Mouse (Mus musculus) neural tube, embryonic 12.5 days (tissue): ENCODE data around the gene Smim10l2a. TPM values are rescaled to one million over a fixed set of nuclear protein-coding genes. Genes with fewer than 3 reads are reported as not detected.
A peak's percentile ranks its signal among the peaks of the same experiment; 100 is the strongest.
"Not testable (repeated sequence)": the region's sequence is repeated elsewhere in the genome, so short reads cannot be mapped to it uniquely, and the experiment has no call there.

Experiments
- ATAC-seq: fragments of 200-750 bp; cut with Nextera tagmentation; 2 replicates; pipeline ENCODE4 v1.8.0; 2017; ENCODE audit warnings: low read depth, mild to moderate bottlenecking, moderate TSS enrichment, moderate library complexity; ENCODE audit not compliant: low FRiP score
- H3K27ac ChIP-seq: fragments of 300-500 bp; sonication (generic); 2 replicates; pipeline ENCODE4 v1.5.1; 2016
- H3K27me3 ChIP-seq: fragments of 300-500 bp; sonication (generic); replicated peaks from 2 replicates; pipeline ENCODE4 v1.6.1; 2016; ENCODE audit warnings: mild to moderate bottlenecking
- H3K36me3 ChIP-seq: fragments of 300-500 bp; sonication (generic); 2 replicates; pipeline ENCODE4 v1.6.1; 2016; ENCODE audit warnings: mild to moderate bottlenecking
- H3K4me1 ChIP-seq: fragments of 300-500 bp; sonication (generic); 2 replicates; pipeline ENCODE4 v1.6.1; 2016
- H3K4me2 ChIP-seq: fragments of 300-500 bp; sonication (generic); replicated peaks from 2 replicates; pipeline ENCODE4 v1.6.1; 2016; ENCODE audit warnings: mild to moderate bottlenecking
- H3K4me3 ChIP-seq: fragments of 300-500 bp; sonication (generic); 2 replicates; pipeline ENCODE4 v1.5.1; 2016
- H3K9ac ChIP-seq: fragments of 300-500 bp; sonication (generic); 2 replicates; pipeline ENCODE4 v1.6.1; 2016; ENCODE audit warnings: mild to moderate bottlenecking
- H3K9me3 ChIP-seq: fragments of 300-500 bp; sonication (generic); 2 replicates; pipeline ENCODE4 v1.6.1; 2016; ENCODE audit warnings: mild to moderate bottlenecking
- WGBS: fragments of 180-500 bp; shearing (Covaris S2); methylation state at CpG from one replicate; pipeline ENCODE4 v1.1.7; 2016; 5-methylcytosine and 5-hydroxymethylcytosine counted together
- polyA plus RNA-seq: library from polyadenylated mRNA; unstranded; fragments of >200 nt; fragmentation: Nextera tagmentation; extraction: Ambion mirVana; gene quantifications from 2 replicates; pipeline ENCODE4 v1.2.1, GENCODE M21; 2016

Gene Smim10l2a
- polyA plus RNA-seq, result 8.4 and 9.5 TPM in 2 replicates

DNA sequence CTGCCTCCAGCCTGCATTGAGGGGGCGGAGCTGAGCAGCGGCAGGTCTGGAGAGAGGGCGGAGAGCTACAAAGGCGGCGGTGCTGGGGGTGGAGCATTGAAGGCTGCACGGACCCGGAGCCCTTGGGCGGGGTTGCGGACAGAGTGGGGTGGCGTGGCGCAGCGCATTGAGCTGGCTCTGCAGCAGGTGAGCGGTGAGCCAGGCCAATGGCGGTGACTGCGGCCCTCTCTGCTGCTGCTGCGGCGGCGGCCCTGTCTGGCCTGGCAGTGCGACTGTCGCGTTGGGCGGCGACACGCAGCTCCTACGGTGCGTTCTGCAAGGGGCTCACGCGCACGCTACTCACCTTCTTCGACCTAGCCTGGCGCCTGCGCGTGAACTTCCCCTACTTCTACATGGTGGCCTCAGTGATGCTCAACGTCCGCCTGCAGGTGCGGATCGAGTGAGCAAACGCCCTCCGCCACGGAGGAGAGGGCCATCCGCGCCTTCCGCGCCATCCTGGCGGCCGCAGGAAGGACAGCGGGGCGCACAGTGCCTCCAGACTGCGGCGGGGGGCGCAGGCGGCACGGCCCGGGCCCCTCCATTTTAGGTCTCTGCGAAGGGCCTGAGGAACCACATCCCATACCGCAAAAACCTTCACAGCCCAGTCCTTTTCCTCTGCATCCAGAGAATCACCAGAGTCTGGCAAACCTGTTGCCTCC is at the start of gene Smim10l2a:
Gene Smim10l2a, plus strand, starts transcription at position 156 of the 698 bp plus-strand sequence.
- not testable (repeated sequence) for H3K4me1 ChIP-seq, H3K27ac ChIP-seq, H3K27me3 ChIP-seq, H3K36me3 ChIP-seq, H3K9me3 ChIP-seq
- WGBS, result 14% methylated on average over 51 of the region's 56 CpGs
- ATAC-seq, result peak; percentile 91
- Histone ChIP-seq H3K4me2 (peak within 1 kb of the TSS; percentile 64), H3K4me3 (peak within 1 kb of the TSS; percentile 46), H3K9ac (peak within 1 kb of the TSS; percentile 49)

DNA sequence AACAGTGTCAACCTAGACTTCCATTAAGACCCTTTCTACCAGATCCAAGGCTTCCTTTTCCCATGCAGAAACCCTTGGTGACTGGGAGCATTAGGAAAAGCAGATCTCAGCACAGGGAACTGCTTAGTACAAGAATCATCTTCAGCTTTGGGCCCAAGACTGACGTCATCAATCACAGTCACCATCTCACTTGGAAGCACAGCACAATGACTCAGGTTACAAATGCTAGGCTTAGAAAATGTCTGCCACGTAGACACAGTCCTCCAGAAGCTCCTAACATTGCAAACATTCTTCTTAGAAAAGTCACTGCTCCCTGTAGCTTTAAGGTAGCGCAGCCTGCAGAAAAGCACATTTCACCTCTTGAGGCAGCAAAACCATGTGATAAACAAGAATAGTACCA is 42.3 kb upstream of the Smim10l2a start:
- H3K4me1 ChIP-seq, result no peaks in the 10 kb centered on the region
- no peaks in the 10 kb centered on the region for H3K27me3 ChIP-seq
- no peak overlapping the region for H3K4me3 ChIP-seq
- no peaks in the 10 kb centered on the region for H3K9me3 ChIP-seq
- no peak overlapping the region for H3K27ac ChIP-seq
- no peaks in the 10 kb centered on the region for H3K36me3 ChIP-seq
- WGBS, result 65% methylated on average over 3 of the region's 3 CpGs
- no peak overlapping the region for H3K9ac ChIP-seq
- no peak overlapping the region for H3K4me2 ChIP-seq
- ATAC-seq, result no peak

DNA sequence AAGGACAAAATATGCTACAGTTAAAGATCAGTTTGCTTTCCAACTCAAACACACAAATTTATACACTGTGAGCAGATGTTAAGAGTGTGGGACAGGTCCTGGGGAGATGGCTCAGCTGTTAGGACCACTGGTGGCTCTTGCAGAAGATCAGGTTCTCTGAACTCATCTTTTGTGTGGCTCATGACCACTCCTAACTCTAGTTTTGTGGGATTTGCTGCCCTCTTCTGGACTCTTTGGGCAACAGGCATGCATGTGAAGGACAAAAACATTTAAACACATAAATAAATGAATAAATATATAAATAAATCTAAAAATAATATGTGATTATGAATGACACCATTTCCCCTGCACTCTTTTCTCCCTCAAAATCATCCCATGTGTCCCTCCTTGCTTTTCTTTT is 34.1 kb upstream of the Smim10l2a start:
- Histone ChIP-seq H3K36me3 (no peaks in the 10 kb centered on the region), H3K27me3 (no peaks in the 10 kb centered on the region), H3K4me3 (no peak overlapping the region), H3K27ac (no peak overlapping the region), H3K9ac (no peak overlapping the region), H3K9me3 (no peaks in the 10 kb centered on the region), H3K4me2 (no peak overlapping the region), H3K4me1 (no peaks in the 10 kb centered on the region)
- no peak for ATAC-seq

GRCm38 (mm10) chrX:56342921-56343320 is 31.5 kb upstream of the Smim10l2a start:
- no peak overlapping the region for H3K27ac ChIP-seq
- H3K27me3 ChIP-seq, result no peaks in the 10 kb centered on the region
- no peak overlapping the region for H3K4me3 ChIP-seq
- no peaks in the 10 kb centered on the region for H3K36me3 ChIP-seq
- 86% methylated on average over 3 of the region's 3 CpGs for WGBS
- no peak overlapping the region for H3K9ac ChIP-seq
- H3K4me2 ChIP-seq, result no peak overlapping the region
- H3K4me1 ChIP-seq, result no peaks in the 10 kb centered on the region
- no peaks in the 10 kb centered on the region for H3K9me3 ChIP-seq
- ATAC-seq, result no peak

GRCm38 (mm10) chrX:56346176-56346931 is 28.0 kb upstream of the Smim10l2a start, which contains the start of gene Zfp449:
TSS of gene Zfp449 (plus strand) at chrX:56346400.
- peak within 1 kb of the TSS; percentile 57 for H3K4me2 ChIP-seq
- 15% methylated on average over 29 of the region's 39 CpGs for WGBS
- H3K36me3 ChIP-seq, result no peaks in the 10 kb centered on the region
- peak within 1 kb of the TSS; percentile 51 for H3K4me3 ChIP-seq
- peak within 1 kb of the TSS; percentile 56 for H3K9ac ChIP-seq
- no peaks in the 10 kb centered on the region for H3K4me1 ChIP-seq
- no peaks in the 10 kb centered on the region for H3K9me3 ChIP-seq
- peak; percentile 95 for ATAC-seq
- no peaks in the 10 kb centered on the region for H3K27me3 ChIP-seq
- no peak within 1 kb of the TSS for H3K27ac ChIP-seq

- no peak overlapping the region for H3K27ac ChIP-seq
- ATAC-seq, result peak; percentile 49
- 44% methylated on average over 8 of the region's 8 CpGs for WGBS
Observed at GRCm38 (mm10) chrX:56346932-56347253, 27.5 kb upstream of the Smim10l2a start.

GRCm38 (mm10) chrX:56380852-56381251 is 6.5 kb downstream of the Smim10l2a start:
- ATAC-seq, result no peak
- no peak overlapping the region for H3K27ac ChIP-seq

More at GRCm38 (mm10) chrX:56346932-56347253, 27.5 kb upstream of the Smim10l2a start:
- peak overlapping the region; percentile 57 for H3K4me2 ChIP-seq
- H3K27me3 ChIP-seq, result no peaks in the 10 kb centered on the region
- H3K36me3 ChIP-seq, result no peaks in the 10 kb centered on the region
- H3K9ac ChIP-seq, result peak overlapping the region; percentile 56
- H3K4me3 ChIP-seq, result peak overlapping the region; percentile 51
- H3K9me3 ChIP-seq, result no peaks in the 10 kb centered on the region
- no peaks in the 10 kb centered on the region for H3K4me1 ChIP-seq

DNA sequence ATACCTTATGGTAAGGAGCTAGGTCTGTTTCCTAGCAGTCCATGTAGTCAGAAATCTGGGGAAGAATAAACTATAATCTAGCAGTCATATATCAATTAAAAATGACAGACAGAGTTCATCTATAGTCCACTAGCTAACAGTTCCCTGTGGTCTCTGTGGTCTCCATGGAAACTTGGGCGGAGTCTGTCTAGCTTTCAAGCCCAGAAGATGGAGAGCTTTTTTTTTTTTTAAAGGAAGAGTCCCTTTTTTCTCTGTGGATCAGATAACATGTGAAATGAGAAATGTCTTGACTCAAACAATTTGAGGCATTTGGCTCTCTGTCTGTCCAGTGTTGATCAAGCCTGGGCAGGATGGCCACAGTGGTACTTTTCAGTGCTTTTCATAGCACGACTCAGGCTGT is 9.8 kb downstream of the Smim10l2a start:
- Histone ChIP-seq H3K4me2 (no peak overlapping the region), H3K27me3 (no peaks in the 10 kb centered on the region), H3K36me3 (no peaks in the 10 kb centered on the region), H3K4me1 (no peaks in the 10 kb centered on the region), H3K9ac (no peak overlapping the region), H3K27ac (no peak overlapping the region), H3K4me3 (no peak overlapping the region), H3K9me3 (0 out of 2 replicates have a peak, but pooled peaks cover 3% of the 10 kb centered on the region)
- WGBS, result 79% methylated on average over 2 of the region's 2 CpGs
- ATAC-seq, result no peak

More at GRCm38 (mm10) chrX:56380852-56381251, 6.5 kb downstream of the Smim10l2a start:
- Histone ChIP-seq H3K4me2 (no peak overlapping the region), H3K9me3 (0 out of 2 replicates have a peak, but pooled peaks cover 3% of the 10 kb centered on the region), H3K36me3 (no peaks in the 10 kb centered on the region), H3K9ac (no peak overlapping the region), H3K27me3 (no peaks in the 10 kb centered on the region), H3K4me3 (no peak overlapping the region), H3K4me1 (no peaks in the 10 kb centered on the region)
- 68% methylated on average over 2 of the region's 2 CpGs for WGBS

- Histone ChIP-seq H3K9ac (no peak overlapping the region), H3K4me3 (no peak overlapping the region), H3K9me3 (no peaks in the 10 kb centered on the region), H3K4me2 (no peak overlapping the region), H3K4me1 (no peaks in the 10 kb centered on the region), H3K36me3 (no peaks in the 10 kb centered on the region), H3K27ac (no peak overlapping the region), H3K27me3 (no peaks in the 10 kb centered on the region)
- WGBS, result 34% methylated on average over 2 of the region's 2 CpGs
- ATAC-seq, result no peak
Observed at GRCm38 (mm10) chrX:56404646-56405045, 30.3 kb downstream of the Smim10l2a start.

GRCm38 (mm10) chrX:56405482-56405881 is 31.1 kb downstream of the Smim10l2a start:
- Histone ChIP-seq H3K27ac (no peak overlapping the region), H3K4me1 (no peaks in the 10 kb centered on the region), H3K27me3 (no peaks in the 10 kb centered on the region), H3K9me3 (no peaks in the 10 kb centered on the region), H3K4me2 (no peak overlapping the region), H3K36me3 (no peaks in the 10 kb centered on the region), H3K4me3 (no peak overlapping the region), H3K9ac (no peak overlapping the region)
- WGBS, result 78% methylated on average over 1 of the region's 1 CpGs
- no peak for ATAC-seq

- Histone ChIP-seq H3K9me3 (no peaks in the 10 kb centered on the region), H3K4me1 (no peaks in the 10 kb centered on the region), H3K27me3 (no peaks in the 10 kb centered on the region), H3K9ac (no peak overlapping the region), H3K36me3 (no peaks in the 10 kb centered on the region), H3K4me3 (no peak overlapping the region), H3K27ac (no peak overlapping the region), H3K4me2 (no peak overlapping the region)
- 67% methylated on average over 5 of the region's 5 CpGs for WGBS
- no peak for ATAC-seq
Observed at GRCm38 (mm10) chrX:56406128-56406527, 31.7 kb downstream of the Smim10l2a start.

GRCm38 (mm10) chrX:56416277-56416676 is 41.9 kb downstream of the Smim10l2a start:
- H3K27me3 ChIP-seq, result no peaks in the 10 kb centered on the region
- no peaks in the 10 kb centered on the region for H3K9me3 ChIP-seq
- H3K4me1 ChIP-seq, result no peaks in the 10 kb centered on the region
- WGBS, result 77% methylated on average over 3 of the region's 3 CpGs
- no peaks in the 10 kb centered on the region for H3K36me3 ChIP-seq
- H3K4me2 ChIP-seq, result no peak overlapping the region
- H3K4me3 ChIP-seq, result no peak overlapping the region
- no peak for ATAC-seq
- H3K9ac ChIP-seq, result no peak overlapping the region
- H3K27ac ChIP-seq, result no peak overlapping the region
